Mouse (Mus musculus) left cerebral cortex, adult 18-20 months (tissue): ENCODE data around the gene 4931409K22Rik. TPM values are rescaled to one million over a fixed set of nuclear protein-coding genes. Genes with fewer than 3 reads are reported as not detected.

Source experiments
- DNase-seq, 2 experiments: peaks; one replicate each; pipeline ENCODE4 v3.0.0; 2021 to 2022; ENCODE audit warnings: low spot score in 2 of 2, mixed read lengths in 1 of 2
- long read RNA-seq, 2 experiments: library from polyadenylated mRNA; stranded (forward); transcript quantifications; one replicate each; pipeline ENCODE4 v2.0.0; 2021
- total RNA-seq, 2 experiments: library from RNA; stranded (reverse); gene quantifications; 2 replicates each; pipeline ENCODE4 v1.2.3; 2021

The 4931409K22Rik gene
- not detected for total RNA-seq
- long read RNA-seq, experiment 1: 0 reads
- long read RNA-seq, experiment 2: 0 reads

DNA sequence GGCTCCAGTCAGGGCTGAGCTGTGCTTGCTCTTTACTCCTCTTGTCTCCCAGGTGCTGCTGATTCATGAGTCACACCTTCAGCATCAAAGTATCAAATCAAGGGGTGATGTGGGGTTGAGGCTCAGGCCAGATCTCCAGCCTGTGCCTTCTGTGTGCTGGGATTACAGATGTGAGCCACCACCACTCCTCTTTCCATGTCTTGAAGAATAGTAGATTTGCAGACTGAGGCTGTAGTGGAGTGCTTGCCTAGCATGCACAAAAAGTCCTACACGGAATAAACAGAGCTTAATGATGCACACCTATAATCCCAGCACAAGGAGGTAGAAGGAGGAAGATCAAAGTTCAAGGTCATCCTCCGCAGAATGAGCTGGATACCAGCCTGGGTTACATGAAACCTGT lies at the start of gene 4931409K22Rik:
Gene 4931409K22Rik, minus strand, starts transcription at position 101 of the 400 bp plus-strand sequence.
- no peak for DNase-seq

DNA sequence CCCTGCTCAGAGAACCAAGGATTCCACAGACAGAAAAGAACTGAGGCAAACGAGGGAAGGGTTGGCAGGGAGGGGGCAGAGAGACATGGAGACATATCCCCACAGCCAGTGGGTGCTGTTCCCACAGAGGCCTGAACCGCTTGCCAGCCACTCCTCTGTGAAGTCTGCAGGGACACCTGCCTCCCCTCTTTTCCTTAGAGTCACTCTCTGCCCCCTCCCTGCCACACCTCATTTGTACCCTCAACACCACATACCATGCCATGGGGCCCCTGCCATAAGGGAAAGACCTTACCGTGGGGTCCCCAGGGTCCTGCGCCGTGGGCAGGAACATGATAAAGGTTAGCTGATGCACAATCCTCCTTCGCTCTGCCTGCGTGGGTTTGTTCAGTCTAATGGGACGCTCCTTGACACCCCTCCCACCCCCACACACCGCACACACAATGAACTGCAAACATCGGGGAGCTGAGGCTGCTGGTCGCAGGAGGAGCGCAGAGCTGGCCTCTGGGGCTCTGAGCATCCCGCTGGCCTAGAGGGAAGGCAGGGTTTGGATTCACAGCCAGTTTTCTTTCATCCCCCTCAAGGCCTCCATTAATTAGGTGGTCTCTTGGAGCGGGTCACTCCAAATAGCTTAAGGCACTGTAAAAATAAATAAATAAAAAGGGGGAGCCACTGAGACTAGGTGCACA lies 49.5 kb upstream of the 4931409K22Rik start:
- DNase-seq: no peak

DNA sequence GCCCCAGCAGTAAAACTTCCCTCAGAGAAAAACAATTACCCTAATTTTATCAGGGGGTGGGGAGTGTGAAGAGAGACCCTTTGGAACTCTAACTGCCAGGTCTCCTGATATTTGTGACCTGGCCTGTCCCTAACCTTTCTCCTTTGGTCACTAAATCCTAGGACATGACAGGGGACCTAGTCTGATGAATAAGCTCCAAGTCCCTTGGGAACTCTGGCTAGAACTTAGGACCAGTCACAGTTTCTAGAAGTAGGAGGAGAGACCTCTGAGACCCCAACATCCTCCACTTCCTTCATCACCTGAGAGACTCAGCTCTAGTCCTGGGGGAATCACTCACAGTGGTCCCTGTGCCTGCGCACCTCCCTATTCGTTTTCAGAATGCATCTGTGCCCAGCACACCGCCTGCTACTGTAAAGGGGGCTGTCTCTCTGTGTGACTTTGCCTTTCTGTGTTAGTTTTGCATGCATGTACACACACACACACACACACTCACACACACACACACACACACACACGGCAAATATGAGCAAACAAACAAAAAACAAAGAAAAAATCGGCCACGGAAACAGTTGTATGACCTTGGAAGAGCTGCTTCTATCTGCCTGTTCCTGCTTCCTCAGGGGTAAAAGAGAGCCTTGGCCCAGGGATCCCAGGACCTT lies 48.8 kb upstream of the 4931409K22Rik start:
- DNase-seq: peak in 1 of 2 experiments; percentile 1

DNA sequence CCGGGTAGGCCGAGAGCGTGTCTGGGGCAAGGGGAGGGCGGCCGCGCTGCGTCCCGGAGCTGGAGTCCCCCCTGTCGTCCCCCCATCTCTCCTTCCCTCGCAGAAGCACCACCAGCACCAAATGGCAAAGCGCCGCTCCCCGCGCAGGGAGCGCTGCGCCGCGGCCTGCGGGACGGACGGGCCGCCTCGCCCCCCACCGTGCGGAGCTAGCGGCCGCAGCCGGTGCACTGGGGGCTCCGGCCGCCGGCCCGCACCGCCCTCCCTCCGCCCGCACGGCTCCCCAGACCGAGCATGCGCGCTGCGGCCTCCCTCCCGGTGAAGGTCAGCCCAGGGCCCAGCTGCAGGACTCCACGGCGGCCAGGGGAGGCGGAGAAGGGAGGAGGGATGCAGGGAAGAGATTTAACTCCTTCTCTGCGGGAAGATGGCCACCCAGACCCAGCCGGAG lies 48.1 kb upstream of the 4931409K22Rik start:
- peak; percentile 70 to 78 for DNase-seq

DNA sequence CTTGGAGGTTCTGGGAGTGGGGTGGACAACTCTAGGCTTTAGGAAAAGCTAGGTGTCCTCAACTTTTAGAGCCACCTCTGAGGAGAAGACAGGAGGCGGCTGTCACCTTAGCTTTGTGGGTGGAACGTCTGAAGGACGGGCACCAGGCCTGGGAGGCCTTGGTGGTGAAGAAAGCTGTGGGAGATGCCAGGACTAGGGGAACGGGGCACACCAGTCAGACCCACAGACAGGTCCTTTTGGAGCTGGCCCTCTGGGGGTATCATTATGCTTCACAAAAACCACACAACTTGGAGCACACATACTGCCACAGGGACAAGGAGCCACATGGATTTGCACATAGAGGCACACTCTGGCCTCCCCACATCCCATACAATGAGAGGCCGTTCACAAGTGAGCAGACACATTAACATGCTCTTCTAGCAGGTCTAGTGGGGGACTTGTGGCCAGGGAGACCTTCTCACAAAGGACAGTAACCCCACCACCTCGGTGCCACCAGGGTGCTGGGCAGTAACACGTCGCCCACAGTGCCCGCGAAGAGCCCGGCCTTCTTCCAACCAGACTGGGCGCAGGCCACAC lies 47.6 kb upstream of the 4931409K22Rik start:
- peak in 1 of 2 experiments; percentile 5 for DNase-seq

DNA sequence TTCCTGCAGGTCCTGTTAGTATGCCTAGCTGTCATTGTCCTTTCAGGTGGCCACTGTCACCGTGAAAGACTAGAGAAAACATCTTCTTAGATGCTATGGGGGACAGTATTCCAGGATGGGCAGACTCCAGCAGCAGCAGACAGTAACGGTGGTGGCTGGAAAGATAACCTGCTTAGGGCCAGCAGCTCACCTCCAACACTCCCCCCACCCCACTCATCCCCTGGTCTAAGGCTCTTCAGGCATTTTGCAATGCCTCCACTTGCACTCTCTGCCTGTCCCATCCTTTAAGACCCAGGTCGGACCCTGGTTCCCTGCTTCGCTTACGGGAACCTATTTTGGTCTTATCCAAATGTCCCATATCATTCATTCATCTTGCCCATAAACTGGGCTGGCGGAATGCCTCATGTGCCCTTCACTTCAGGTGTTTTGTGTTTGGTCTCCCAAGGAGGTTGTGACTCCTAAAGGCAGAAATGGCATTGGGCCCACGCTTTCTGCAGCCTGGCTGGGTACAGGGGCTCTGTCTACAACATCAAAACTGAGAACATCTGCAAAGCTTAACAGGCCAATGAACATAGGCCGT lies 46.9 kb upstream of the 4931409K22Rik start:
- peak in 1 of 2 experiments; percentile 2 for DNase-seq

DNA sequence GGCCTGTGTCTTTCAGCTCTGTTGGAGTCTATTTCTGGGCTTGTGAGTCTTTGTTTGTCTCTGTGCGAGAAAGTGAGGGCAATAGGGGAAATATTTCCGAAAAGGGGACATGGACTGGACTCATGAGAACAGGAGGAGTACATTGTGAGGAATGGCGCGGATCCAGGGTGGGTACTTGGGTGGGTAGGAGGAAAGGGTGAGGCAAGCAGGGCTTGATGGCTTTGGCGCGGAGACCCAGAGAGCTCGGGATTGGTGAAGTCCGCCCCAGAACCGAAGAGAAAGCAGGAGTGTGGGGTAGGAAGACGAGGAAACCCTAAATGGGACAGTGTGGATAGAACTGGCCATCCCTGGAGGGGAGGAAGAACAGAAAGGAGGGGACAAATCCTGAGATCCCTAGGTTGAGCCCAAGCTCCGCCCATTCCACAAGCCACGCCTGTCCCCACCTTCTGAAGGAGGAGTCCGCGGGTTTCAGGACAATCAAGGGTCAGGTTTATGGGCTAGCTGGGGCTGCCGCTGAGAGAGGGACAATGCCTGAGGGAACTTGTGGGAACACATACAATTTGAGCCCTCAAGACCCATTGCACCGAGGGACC lies 46.2 kb upstream of the 4931409K22Rik start:
- DNase-seq: peak in 1 of 2 experiments; percentile 45

DNA sequence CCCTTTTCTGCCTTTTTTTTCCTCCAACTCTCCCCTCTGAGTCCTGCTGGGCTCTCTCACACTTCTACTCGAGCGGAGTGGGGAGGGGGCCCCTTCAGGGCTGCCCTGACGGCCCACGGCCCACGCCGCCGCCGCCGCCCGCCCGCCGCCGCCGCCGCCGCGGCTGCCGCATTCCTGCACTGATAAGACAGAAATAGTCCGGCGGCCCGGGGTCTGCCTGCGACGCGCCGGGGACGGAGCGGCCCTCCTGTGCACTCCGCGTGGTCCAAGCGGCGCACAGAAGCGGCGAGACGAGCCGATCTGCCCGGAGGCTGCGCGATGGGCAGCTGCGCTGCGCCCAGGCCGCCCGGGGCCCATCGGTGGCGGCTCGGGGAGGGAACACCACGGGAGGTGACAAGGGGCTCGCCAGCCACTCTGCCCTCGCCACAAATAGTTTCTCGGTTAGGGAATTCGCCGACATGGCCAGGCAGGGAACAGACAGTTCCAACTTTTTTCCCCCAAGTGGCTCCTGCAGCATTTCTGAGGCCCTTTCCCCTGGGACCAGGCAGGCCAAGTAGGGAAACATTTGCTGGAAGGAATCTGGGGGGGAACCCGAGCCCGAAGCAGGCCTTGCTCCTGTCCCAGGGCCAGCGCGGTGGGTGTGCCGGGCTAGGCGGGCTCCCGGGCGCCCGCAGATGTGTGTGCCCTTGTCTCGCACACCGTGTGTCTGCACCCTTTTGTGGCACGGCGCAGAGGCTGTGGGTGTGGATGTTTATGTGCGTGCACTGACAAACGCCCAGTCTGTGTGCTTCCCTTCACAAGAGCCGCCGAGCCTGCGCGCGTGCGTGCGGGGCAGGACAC lies 45.5 kb upstream of the 4931409K22Rik start:
- DNase-seq: peak; percentile 25 to 53

DNA sequence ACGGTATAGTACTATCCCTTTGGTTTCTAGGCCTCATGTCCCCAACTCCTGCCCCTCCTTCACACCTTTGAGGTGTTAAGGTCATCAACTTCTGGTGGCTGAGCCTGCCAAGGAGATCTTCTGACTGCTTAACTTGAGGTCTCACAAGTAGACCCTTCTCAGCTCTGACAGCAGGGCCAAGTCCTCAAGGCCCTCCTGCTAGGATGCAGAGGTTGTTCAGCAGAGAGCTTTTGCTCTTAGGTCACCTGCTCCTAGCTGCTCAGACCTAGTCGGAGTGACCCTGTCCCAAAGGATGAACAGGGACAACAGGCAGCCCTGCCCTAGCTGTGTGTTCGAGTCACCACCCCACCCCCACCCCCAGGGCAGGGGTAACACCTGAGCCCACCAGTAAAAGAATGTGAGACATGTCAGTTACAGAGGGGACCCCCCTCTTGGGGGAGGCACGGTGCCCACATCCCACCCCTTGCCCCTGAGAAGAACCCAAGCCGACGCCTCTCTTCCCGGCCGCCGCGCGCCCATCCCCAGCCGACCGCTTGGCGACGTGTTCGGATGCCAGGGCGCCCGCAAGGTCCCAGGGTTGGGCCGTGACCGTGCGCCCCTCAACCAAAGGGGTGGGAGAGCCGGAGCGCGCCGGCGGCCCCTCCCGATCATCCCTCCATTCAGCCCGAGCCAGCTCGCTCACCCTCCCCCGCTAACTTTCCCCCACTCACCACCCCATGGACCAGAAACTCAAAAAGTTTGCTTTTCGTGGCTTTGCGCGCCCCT lies 44.6 kb upstream of the 4931409K22Rik start:
- DNase-seq: peak in 1 of 2 experiments; percentile 11

DNA sequence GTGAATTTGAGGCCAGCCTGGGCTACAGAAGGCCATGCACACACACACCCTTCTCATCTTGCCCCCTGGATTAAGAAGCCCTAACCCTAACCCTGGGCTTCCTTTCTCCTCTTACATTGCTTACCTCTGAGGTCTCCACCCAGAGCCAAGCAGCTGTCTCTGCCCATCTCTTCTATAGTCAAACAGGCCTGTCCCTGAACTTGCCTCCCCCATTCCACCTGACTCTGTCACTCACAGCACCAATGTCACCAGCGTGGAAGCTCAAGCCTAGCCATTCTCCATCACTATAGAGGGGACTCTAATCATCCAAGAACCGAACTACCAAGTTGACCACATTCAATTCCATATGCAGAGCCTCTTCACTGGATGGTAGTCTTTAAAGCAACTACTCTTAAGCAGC lies 43.6 kb upstream of the 4931409K22Rik start:
- DNase-seq: no peak

DNA sequence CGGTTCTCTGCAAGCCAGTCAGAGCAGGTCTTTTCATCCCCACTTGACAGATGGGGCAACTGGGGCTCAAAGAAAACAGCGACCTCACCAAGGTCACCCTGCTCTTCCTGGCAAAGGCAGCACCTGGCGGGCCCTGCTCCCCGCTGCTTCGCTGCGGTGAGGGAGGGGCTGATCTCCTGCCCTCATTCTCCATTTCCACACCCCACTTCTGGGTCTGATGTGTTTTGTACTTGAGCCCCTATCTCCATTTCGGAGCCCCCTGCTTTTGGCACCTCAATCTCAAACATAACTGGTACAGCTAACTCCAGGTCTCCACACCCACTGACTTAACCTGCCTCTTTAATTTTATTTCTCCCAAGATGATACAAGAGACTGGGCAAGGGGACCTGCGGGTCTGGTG lies 42.5 kb upstream of the 4931409K22Rik start:
- no peak for DNase-seq

DNA sequence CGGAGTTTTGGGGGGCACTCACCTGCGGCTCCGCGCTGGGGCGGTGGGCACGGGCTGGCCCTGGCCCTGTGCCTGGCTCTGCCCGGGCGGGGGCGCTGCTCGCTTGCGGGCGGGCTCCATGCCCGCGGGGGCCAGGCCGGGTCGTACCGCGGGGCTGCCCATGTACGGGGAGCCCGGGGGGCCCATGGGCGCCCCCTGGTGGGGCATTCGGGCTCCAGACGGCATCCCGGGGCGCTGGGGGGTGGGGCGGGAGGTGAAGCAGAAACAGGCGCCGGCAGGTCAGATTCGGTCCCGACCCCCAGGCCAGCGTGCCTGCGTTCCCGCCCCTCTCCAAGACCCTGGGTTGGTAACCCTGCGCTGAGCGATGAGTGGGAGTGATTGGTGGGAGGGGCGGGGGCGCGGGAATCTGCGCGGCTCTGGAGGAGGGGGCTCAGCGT lies 42.0 kb upstream of the 4931409K22Rik start:
- peak in 1 of 2 experiments; percentile 53 for DNase-seq

DNA sequence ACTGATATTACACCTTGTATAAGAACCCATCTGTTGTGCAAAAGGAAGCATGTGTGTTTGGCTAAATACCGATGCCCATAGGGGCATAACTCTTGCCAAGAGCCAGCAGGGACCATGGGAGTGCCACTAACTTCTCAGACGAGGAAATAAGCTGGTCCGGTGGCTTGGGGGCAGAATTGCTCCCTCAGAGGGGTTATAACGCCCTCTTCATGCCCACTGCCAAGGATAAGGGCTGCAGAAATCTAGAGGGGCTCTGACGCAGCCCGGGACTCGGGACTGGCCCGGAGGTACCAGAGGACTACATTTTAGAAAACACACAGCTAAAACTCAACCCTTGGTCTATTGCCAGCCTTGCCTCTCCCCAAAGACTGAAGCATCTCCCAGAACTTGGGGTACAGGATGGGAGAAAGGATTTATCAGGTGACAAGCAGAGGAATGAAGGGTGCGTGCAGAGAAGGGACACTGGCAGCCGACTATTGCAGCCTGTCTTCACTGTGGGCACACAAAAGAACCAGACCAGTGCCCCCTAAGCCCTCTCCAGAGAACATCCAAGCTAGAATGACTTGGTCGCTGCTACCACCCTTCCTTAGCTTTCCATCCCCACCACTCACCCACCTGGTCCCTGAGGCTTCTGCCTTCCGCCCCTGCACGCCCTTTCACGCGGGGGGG lies 41.4 kb upstream of the 4931409K22Rik start:
- no peak for DNase-seq

DNA sequence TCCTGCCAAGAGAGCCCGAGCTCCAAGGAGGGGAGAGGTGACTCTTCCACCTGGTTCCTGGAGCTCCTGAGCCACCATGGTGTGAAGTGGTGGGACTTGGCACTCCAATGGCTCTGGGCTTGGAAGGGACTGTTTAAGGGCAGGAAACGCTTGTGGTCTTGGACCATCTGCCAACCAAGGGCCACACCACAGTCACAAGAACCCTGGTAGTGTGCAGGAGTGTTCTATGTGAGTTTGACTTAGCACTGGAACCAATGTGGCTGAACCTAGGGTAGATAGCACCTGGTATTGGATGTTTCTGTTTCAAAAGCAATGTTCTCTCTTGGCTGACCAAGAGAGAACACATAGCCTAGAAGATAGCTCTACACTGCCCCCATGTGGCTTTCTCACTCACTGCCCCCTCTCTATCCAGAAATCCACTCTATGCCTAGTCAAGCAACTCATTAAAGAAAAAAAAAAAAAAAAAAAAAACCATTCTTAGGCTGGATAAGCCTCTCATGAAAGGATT lies 40.7 kb upstream of the 4931409K22Rik start:
- peak; percentile 78 to 81 for DNase-seq

DNA sequence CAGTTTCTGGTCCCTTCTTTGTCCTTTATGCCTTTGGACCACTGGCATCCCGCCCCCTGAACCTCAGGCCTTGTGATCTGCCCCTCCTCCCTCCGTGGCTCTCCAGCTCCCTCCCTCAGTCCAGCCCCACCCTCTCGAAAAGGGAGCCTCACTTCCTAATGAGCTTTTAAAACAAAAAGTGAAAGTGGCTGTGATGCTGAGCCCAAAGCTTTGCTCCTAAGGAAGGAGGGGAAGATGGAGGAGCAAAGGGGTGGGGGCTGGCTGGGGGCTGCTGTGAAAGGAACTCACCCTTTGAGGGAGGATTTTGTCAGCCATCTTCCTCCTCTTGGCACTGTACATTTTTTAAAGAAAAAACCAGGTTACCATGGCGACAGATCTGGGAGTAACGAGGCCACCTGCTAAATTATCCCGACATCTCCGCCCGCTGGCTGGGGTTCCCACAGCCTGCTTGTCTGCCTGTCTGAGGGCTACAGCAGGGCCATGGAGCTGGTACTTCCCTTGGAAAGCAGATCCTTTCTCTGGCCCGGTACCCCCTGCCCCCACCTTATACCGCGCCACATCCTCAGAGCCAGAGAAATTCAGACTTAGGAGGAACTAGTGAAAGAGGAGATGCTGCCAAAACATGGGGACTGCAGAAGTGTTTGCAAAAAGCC lies 40.0 kb upstream of the 4931409K22Rik start:
- DNase-seq: peak; percentile 60 to 82

DNA sequence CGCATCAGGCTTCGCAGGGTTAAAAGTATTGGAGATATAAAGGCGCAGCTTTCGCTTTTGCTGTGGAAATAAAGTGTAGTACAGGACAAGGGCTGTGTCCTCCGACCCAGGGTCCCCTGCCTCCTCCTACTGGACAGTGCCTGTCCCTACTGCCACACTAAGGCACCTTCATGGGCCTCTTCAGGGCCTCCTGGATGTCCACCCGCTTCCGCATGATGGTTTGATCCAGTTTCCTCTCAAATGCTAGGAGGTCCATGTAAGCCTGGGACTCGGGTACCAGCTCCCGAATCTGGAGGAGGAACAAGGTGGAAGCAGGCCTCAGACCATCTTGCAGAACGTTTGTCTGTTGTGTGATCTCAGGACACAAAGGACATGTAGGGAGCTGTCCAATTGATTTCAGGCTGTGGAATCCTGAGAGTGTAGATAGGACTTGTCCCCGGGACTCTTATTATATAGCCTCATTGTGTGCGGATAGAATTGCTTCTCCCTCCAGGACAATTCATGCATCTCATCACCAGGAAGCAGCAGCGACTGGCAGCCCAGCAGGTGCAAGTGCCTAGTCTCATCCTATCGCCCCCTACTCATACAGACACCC lies 39.3 kb upstream of the 4931409K22Rik start:
- no peak for DNase-seq

DNA sequence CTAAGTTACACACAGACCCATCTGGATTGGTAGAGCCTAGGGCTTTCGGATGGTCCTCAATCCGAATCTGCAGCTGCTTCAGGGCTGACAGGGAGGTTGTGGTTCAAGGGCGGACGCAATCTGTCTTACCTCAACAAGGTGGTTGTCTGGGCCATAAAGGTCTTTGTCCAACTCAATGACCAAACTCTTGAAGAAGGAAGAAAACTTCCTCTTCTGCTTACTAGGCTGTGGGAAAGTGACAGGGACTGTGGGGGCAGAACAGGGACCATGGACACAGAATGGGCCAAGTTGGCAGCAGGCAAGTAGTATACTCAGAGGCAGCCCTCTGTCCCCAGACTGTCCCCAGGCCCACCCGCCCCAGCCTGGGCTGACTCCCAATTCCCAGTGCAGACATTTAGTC lies 38.7 kb upstream of the 4931409K22Rik start:
- no peak for DNase-seq

DNA sequence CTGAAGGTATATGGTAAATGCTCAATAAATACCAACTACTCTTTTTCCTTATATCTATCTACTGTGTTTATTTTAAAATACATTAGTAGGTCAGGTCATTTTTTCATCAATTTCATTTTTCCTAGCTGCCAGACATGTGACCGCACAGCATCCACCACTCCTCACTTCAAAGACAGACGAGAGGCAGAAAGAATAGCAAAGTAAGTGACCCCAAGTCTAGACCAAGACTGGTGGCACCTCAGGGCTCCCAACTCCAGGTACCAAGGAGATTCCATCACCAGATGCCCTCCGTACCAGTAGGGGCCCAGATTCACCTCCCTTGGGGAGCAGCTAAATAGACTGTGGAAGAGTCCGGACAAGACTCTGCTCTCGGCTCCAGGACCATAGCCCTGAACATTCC lies 37.7 kb upstream of the 4931409K22Rik start:
- DNase-seq: no peak
